Mouse (Mus musculus) limb, embryonic 11.5 days (tissue): Measurements from ENCODE around the gene Otud3. TPM values are rescaled to one million over a fixed set of nuclear protein-coding genes. Genes with fewer than 3 reads are reported as not detected.

Source experiments
- ATAC-seq: fragments of 200-750 bp; cut with Nextera tagmentation; 2 replicates; pipeline ENCODE4 v1.8.0; 2017; ENCODE audit warnings: low read depth; ENCODE audit not compliant: insufficient number of reproducible peaks, low FRiP score, low TSS enrichment
- DNase-seq: peaks from one replicate; pipeline ENCODE4 v3.0.0-alpha.2; 2015; ENCODE audit warnings: low spot score
- H3K27ac ChIP-seq: fragments of 300-500 bp; sonication (generic); replicated peaks from 2 replicates; pipeline ENCODE4 v1.5.1; 2014; ENCODE audit warnings: low read depth, mild to moderate bottlenecking, low read length
- H3K27me3 ChIP-seq: fragments of 300-500 bp; sonication (generic); 2 replicates; pipeline ENCODE4 v1.6.1; 2014; ENCODE audit warnings: mild to moderate bottlenecking, low read length, mixed read lengths; ENCODE audit not compliant: control insufficient read depth, insufficient read depth
- H3K36me3 ChIP-seq: fragments of 300-500 bp; sonication (generic); 2 replicates; pipeline ENCODE4 v1.6.1; 2014; ENCODE audit warnings: mild to moderate bottlenecking, low read length, moderate library complexity, mixed read lengths; ENCODE audit not compliant: control insufficient read depth, insufficient read depth
- H3K4me1 ChIP-seq: fragments of 300-500 bp; sonication (generic); 2 replicates; pipeline ENCODE4 v1.6.1; 2014; ENCODE audit warnings: low read length, mixed read lengths; ENCODE audit not compliant: control insufficient read depth, insufficient read depth
- H3K4me2 ChIP-seq: fragments of 300-500 bp; sonication (generic); 2 replicates; pipeline ENCODE4 v1.6.1; 2014; ENCODE audit warnings: low read depth, mild to moderate bottlenecking, moderate library complexity; ENCODE audit not compliant: severe bottlenecking
- H3K4me3 ChIP-seq: fragments of 300-500 bp; sonication (generic); 2 replicates; pipeline ENCODE4 v1.5.1; 2014; ENCODE audit warnings: low read depth, low read length
- H3K9ac ChIP-seq: fragments of 300-500 bp; sonication (generic); 2 replicates; pipeline ENCODE4 v1.6.1; 2014; ENCODE audit warnings: mild to moderate bottlenecking, low read length
- H3K9me3 ChIP-seq: fragments of 300-500 bp; sonication (generic); 2 replicates; pipeline ENCODE4 v1.6.1; 2016; ENCODE audit warnings: low read length; ENCODE audit not compliant: control insufficient read depth
- WGBS: fragments of 180-500 bp; shearing (Covaris S2); extraction: QIAGEN DNeasy Blood & Tissue Kit; methylation state at CpG from one replicate; pipeline ENCODE4 v1.1.7; 2014; 5-methylcytosine and 5-hydroxymethylcytosine counted together
- polyA plus RNA-seq: library from polyadenylated mRNA; unstranded; fragments of >200 nt; fragmentation: Nextera tagmentation; extraction: Ambion mirVana; gene quantifications from 2 replicates; pipeline ENCODE4 v1.2.1, GENCODE M21; 2014

Otud3 gene
- polyA plus RNA-seq, result 3.6 and 3.7 TPM in 2 replicates

DNA sequence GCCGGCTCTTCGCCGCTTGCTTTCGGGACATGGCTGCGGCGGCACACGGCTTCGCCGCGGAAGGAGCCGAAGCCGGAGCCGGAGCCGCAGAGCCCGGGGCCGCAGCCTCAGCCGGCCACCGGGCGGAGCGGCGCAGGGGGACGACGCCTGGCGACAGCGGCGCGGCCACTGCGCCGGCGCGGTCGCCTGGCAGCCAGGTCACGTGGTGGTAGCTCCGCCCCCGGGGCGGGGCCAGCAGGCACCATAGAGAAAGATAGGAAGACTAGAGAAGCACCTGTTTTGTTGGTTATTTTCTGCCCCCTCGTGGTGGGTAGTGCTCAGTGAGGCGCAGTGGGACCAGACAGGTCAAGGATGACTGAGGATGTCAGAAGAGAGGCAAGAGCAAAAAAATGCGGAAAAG lies at the start of gene Otud3:
Gene Otud3 (minus strand): TSS at position 149 of the 400 bp plus-strand sequence.
- H3K4me2 ChIP-seq, result peak within 1 kb of the TSS; percentile 98
- peak within 1 kb of the TSS; percentile 95 for H3K4me3 ChIP-seq
- no peaks in the 10 kb centered on the region for H3K9me3 ChIP-seq
- peak within 1 kb of the TSS; percentile 85 for H3K9ac ChIP-seq
- H3K27me3 ChIP-seq, result no peaks in the 10 kb centered on the region
- ATAC-seq, result peak; percentile 86
- WGBS, result 1% methylated on average over 26 of the region's 39 CpGs
- no peaks in the 10 kb centered on the region for H3K4me1 ChIP-seq
- no peak within 1 kb of the TSS for H3K27ac ChIP-seq
- H3K36me3 ChIP-seq, result peaks cover 4% of the 10 kb centered on the region; the same call in 1 of the 2 replicates
- peak; percentile 93 for DNase-seq

DNA sequence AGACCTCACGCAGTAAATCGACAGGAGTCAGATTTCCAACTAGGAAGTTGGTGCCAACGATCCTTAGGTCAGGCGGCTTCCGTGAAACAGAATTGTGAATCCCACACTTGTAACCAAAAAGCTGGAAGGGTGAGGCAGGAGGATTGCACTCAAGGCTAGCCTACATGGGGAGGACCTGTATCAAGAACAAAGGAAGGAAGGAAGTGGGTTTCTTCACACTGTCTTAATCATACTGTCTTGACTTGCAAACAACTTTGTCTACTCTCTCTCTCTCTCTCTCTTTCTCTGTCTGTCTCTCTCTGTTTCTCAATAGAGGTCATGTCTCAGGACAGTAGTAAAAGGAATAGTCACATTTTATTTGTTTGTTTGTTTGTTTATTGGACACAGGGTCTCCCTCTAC lies 49.0 kb upstream of the Otud3 start:
- H3K36me3 ChIP-seq, result no peaks in the 10 kb centered on the region
- H3K9ac ChIP-seq, result no peak overlapping the region
- ATAC-seq, result no peak
- H3K4me3 ChIP-seq, result no peak overlapping the region
- H3K9me3 ChIP-seq, result no peaks in the 10 kb centered on the region
- H3K4me1 ChIP-seq, result no peaks in the 10 kb centered on the region
- H3K27ac ChIP-seq, result no peak overlapping the region
- 82% methylated on average over 5 of the region's 5 CpGs for WGBS
- DNase-seq, result no peak
- H3K27me3 ChIP-seq, result no peaks in the 10 kb centered on the region
- no peak overlapping the region for H3K4me2 ChIP-seq

GRCm38 (mm10) chr4:138959926-138960325 lies 46.2 kb upstream of the Otud3 start:
- H3K27ac ChIP-seq, result no peak overlapping the region
- H3K36me3 ChIP-seq, result no peaks in the 10 kb centered on the region
- ATAC-seq (no peak), DNase-seq (no peak)
- WGBS, result 81% methylated on average over 7 of the region's 7 CpGs
- H3K27me3 ChIP-seq, result no peaks in the 10 kb centered on the region
- H3K9ac ChIP-seq, result no peak overlapping the region
- H3K4me2 ChIP-seq, result no peak overlapping the region
- no peaks in the 10 kb centered on the region for H3K9me3 ChIP-seq
- no peak overlapping the region for H3K4me3 ChIP-seq
- H3K4me1 ChIP-seq, result no peaks in the 10 kb centered on the region

DNA sequence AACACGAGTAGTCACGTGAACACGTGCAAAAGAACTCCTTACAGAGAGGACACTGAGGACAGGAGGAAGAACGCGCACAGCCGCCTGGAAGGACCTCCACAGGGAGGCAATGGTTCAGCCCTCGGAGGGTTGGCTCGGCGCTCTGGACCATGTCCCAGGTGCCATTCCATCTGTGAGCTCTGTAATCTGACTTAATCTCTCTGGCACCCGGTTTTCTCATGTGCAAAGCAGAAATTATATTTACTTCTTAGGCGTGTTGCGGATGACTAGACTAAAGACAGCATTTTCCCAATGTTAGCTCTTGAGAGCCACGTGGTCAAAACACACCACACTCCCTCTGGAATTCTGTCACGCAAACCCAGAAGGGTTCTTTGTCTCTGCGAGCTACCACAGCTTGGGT lies 45.4 kb upstream of the Otud3 start:
- Histone ChIP-seq H3K36me3 (no peaks in the 10 kb centered on the region), H3K9ac (no peak overlapping the region), H3K27me3 (no peaks in the 10 kb centered on the region), H3K4me2 (no peak overlapping the region), H3K27ac (no peak overlapping the region), H3K4me3 (no peak overlapping the region), H3K9me3 (no peaks in the 10 kb centered on the region), H3K4me1 (no peaks in the 10 kb centered on the region)
- DNase-seq (no peak), ATAC-seq (no peak)
- 87% methylated on average over 15 of the region's 15 CpGs for WGBS

DNA sequence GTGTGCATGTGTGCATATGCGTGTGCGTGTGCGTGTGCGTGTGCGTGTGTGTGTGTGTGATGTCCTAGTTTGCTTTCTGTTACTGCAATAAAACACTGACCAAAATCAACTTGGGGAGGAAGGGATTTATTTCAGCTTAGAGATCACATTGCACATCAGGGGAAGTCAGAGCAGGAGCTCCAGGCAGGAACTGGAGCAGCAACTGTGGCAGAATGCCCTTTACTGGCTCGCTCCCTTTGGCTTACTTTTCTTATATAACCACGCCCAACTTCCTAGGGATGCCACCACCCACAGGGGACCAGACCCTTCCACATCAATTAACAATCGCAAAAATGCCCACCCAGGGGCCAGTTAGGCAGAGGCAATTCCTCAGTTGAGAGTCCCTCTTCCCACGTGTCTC lies 44.9 kb upstream of the Otud3 start:
- H3K36me3 ChIP-seq, result no peaks in the 10 kb centered on the region
- ATAC-seq (no peak), DNase-seq (no peak)
- H3K4me2 ChIP-seq, result no peak overlapping the region
- no peak overlapping the region for H3K9ac ChIP-seq
- no peak overlapping the region for H3K4me3 ChIP-seq
- H3K4me1 ChIP-seq, result no peaks in the 10 kb centered on the region
- WGBS, result 86% methylated on average over 9 of the region's 9 CpGs
- no peaks in the 10 kb centered on the region for H3K9me3 ChIP-seq
- no peak overlapping the region for H3K27ac ChIP-seq
- H3K27me3 ChIP-seq, result no peaks in the 10 kb centered on the region

- Histone ChIP-seq H3K36me3 (no peaks in the 10 kb centered on the region), H3K9ac (no peak overlapping the region), H3K4me2 (no peak overlapping the region), H3K27ac (no peak overlapping the region), H3K4me3 (no peak overlapping the region), H3K4me1 (no peaks in the 10 kb centered on the region), H3K9me3 (no peaks in the 10 kb centered on the region), H3K27me3 (no peaks in the 10 kb centered on the region)
- WGBS, result 86% methylated on average over 2 of the region's 2 CpGs
- ATAC-seq (no peak), DNase-seq (no peak)
These were observed 34.5 kb upstream of the Otud3 start for GRCm38 (mm10) chr4:138948257-138948656.

- H3K36me3 ChIP-seq, result no peaks in the 10 kb centered on the region
- no peak overlapping the region for H3K4me2 ChIP-seq
- 0 out of 2 replicates have a peak, but pooled peaks cover 5% of the 10 kb centered on the region for H3K4me1 ChIP-seq
- no peak overlapping the region for H3K4me3 ChIP-seq
- no peaks in the 10 kb centered on the region for H3K9me3 ChIP-seq
- no peak overlapping the region for H3K27ac ChIP-seq
- H3K9ac ChIP-seq, result no peak overlapping the region
- DNase-seq (peak; percentile 77), ATAC-seq (no peak)
- H3K27me3 ChIP-seq, result no peaks in the 10 kb centered on the region
- 33% methylated on average over 15 of the region's 15 CpGs for WGBS
These were observed 30.0 kb upstream of the Otud3 start for GRCm38 (mm10) chr4:138943730-138944129.

DNA sequence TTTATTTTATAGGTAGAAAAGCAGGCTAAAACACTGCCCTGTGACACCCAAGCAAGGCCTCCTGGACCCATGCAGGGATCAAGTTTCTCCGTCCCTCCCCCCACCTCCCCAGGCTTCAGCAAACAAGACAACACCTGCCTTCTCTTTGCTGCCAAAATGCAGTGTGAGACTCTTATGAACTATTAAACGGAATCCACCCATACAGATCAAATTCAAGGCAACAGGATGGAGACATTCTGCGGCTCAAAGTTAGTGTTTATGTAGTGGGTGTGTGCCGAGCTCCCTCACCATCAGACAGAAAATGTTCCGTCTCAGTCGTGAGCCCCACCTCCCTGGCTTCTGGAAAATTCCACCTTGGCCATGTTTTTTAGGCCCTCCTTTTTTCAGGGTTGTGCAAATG lies 28.2 kb upstream of the Otud3 start:
- H3K27me3 ChIP-seq, result no peaks in the 10 kb centered on the region
- WGBS, result 52% methylated on average over 6 of the region's 6 CpGs
- no peak overlapping the region for H3K4me3 ChIP-seq
- H3K4me1 ChIP-seq, result 0 out of 2 replicates have a peak, but pooled peaks cover 5% of the 10 kb centered on the region
- DNase-seq, result peak; percentile 37
- no peak overlapping the region for H3K9ac ChIP-seq
- H3K9me3 ChIP-seq, result no peaks in the 10 kb centered on the region
- ATAC-seq, result no peak
- H3K27ac ChIP-seq, result 0 out of 2 replicates have a peak overlapping the region, but pooled peaks have one; percentile 42
- no peaks in the 10 kb centered on the region for H3K36me3 ChIP-seq
- H3K4me2 ChIP-seq, result no peak overlapping the region

GRCm38 (mm10) chr4:138941401-138941800 lies 27.7 kb upstream of the Otud3 start:
- WGBS, result 34% methylated on average over 7 of the region's 7 CpGs
- Histone ChIP-seq H3K27me3 (no peaks in the 10 kb centered on the region), H3K27ac (no peak overlapping the region), H3K4me1 (0 out of 2 replicates have a peak, but pooled peaks cover 5% of the 10 kb centered on the region), H3K4me2 (no peak overlapping the region), H3K36me3 (no peaks in the 10 kb centered on the region), H3K9ac (no peak overlapping the region), H3K4me3 (no peak overlapping the region), H3K9me3 (no peaks in the 10 kb centered on the region)
- ATAC-seq (no peak), DNase-seq (no peak)
